Mouse (Mus musculus) heart, postnatal 4 days (tissue): ENCODE data around the gene Ang2. TPM values are rescaled to one million over a fixed set of nuclear protein-coding genes. Genes with fewer than 3 reads are reported as not detected.

Source experiments
- DNase-seq: peaks from one replicate; pipeline ENCODE4 v3.0.0; 2021
- total RNA-seq, 2 experiments: library from RNA; stranded (reverse); gene quantifications; 2 replicates each; pipeline ENCODE4 v1.2.3; 2021

The Ang2 gene
- total RNA-seq, 2 experiments from 2014 or later, result not detected

- no peak for DNase-seq
Observed at GRCm38 (mm10) chr14:51150206-51150831, 48.6 kb downstream of the Ang2 start.

GRCm38 (mm10) chr14:51149164-51149563 is 49.8 kb downstream of the Ang2 start:
- no peak for DNase-seq

GRCm38 (mm10) chr14:51148006-51148405 is 50.9 kb downstream of the Ang2 start:
- DNase-seq, result no peak

- DNase-seq, result no peak
Observed at GRCm38 (mm10) chr14:51146685-51147084, 52.3 kb downstream of the Ang2 start, which contains the start of gene Rnase1. Rnase1 (minus strand) TSS chr14:51146785.

- no peak for DNase-seq
Observed at GRCm38 (mm10) chr14:51145521-51145920, 53.4 kb downstream of the Ang2 start.

Other genes starting within 250 kb of the Ang2 start
- gene Pnp2, start 243.2 kb downstream of the Ang2 start, total RNA-seq, result 1 to 10 TPM in 1 of 2 experiments, under 1 TPM in 1; 0.81 to 1.2 TPM
- gene Rnase10, start 191.4 kb downstream of the Ang2 start, total RNA-seq, result under 1 TPM in 1 of 2 experiments, not detected in 1; 0.17 TPM
- gene Rnase9, start 157.3 kb downstream of the Ang2 start, total RNA-seq, result not detected
- gene Rnase11, start 149.0 kb downstream of the Ang2 start, total RNA-seq, result not detected
- not detected for gene Rnase12, start 141.5 kb downstream of the Ang2 start, total RNA-seq
- gene Olfr750, start 124.7 kb downstream of the Ang2 start, total RNA-seq, result not detected
- gene Rnase4, start 108.1 kb downstream of the Ang2 start, total RNA-seq, result 10 to 100 TPM; 30.4 to 31.7 TPM
- 1 to 10 TPM; 2.2 to 3.3 TPM for gene Ang, start 108.0 kb downstream of the Ang2 start, total RNA-seq
- gene Eddm3b, start 84.7 kb downstream of the Ang2 start, total RNA-seq, result not detected
- gene Rnase6, start 75.2 kb downstream of the Ang2 start, total RNA-seq, result under 1 TPM; 0.34 to 0.69 TPM
- under 1 TPM; 0.55 to 0.99 TPM for gene Rnase1, start 52.4 kb downstream of the Ang2 start, total RNA-seq
- not detected for gene Rnase2b, start 36.9 kb downstream of the Ang2 start, total RNA-seq
- gene Ear14, start 4.2 kb upstream of the Ang2 start, total RNA-seq, result not detected
- not detected for gene Rnase2a, start 57.0 kb upstream of the Ang2 start, total RNA-seq
- not detected for gene Gm7247, start 162.6 kb upstream of the Ang2 start, total RNA-seq
- gene Vmn2r88, start 211.7 kb upstream of the Ang2 start, total RNA-seq, result not detected